ENCODE assay signal across 27 mouse cellular contexts in the genomic region with DNA sequence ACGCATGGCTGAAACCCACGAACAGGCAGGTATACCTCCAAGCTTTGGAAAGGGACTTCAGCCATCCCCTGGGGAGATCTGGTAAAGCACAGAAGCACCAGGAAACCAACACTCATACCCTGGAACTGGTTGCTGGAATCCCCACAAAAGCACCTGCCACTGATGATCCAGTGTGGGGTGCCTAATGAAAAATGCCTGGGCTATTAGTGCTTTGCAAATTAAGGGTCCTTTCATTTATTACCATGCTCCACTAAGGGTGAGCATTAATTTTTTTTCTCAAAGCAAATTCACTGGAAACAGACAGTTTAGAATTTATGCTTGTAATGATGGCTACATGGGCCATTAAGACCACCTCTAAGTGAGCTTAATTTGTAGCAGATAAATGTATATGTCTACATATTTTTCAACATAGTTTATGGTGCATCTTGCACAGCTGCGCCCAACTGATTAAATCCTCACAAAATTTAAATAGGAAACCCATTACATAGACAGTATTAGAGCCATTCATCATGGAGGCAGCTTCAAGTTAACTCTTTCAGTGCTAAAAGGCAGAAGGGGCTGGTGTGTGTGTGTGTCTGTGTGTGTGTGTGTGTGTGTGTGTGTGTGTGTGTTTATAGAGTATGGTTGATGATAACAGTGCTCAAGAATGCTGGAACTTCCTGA.
DNase-seq lines count a peak whose midpoint lies in the region; ATAC-seq and TF ChIP-seq lines count a peak whose summit lies in the region.
"Had no signal": no experiment of that assay in that cellular context is flagged by ENCODE, and none has a peak within 500 bp of the region (broad histone marks: within the 10 kb centered on the region; RNA-seq: fewer than 3 reads in every experiment).

No protein-coding gene starts in this region.

- ATAC-seq in hindbrain, embryonic 13.5 days (ENCODE audit: low FRiP score) = peak; percentile 86
- ATAC-seq in hindbrain, embryonic 16.5 days = peak; percentile 56; the same call in 1 of the 2 replicates
- ATAC-seq in neural tube, embryonic 15.5 days (ENCODE audit: low FRiP score) = peak; percentile 63
- ATAC-seq: forebrain, embryonic 15.5 days; Patski had no signal

- WGBS in hindbrain, embryonic 13.5 days = 60% methylated on average over 3 of the region's 3 CpGs
- 87% methylated on average over 3 of the region's 3 CpGs for WGBS in hindbrain, embryonic 10.5 days
- 66% methylated on average over 3 of the region's 3 CpGs for WGBS in hindbrain, embryonic 16.5 days
- WGBS in neural tube, embryonic 15.5 days = 35% methylated on average over 3 of the region's 3 CpGs

- H3K4me1 ChIP-seq in hindbrain, embryonic 13.5 days (replicated peaks) = peaks cover 12% of the 10 kb centered on the region
- H3K4me1 ChIP-seq in hindbrain, embryonic 10.5 days (replicated peaks) = peaks cover 16% of the 10 kb centered on the region; the same call in 1 of the 2 replicates
- H3K4me1 ChIP-seq in hindbrain, embryonic 16.5 days (ENCODE audit: control insufficient read depth, insufficient read depth, low read depth, low read length) = 0 out of 2 replicates have a peak, but pooled peaks cover 2% of the 10 kb centered on the region
- H3K4me1 ChIP-seq in neural tube, embryonic 15.5 days = peaks cover 11% of the 10 kb centered on the region; the same call in 1 of the 2 replicates
- H3K4me1 ChIP-seq: embryonic facial prominence, embryonic 13.5 days; forebrain, embryonic 12.5 days; forebrain, embryonic 15.5 days had no signal

- 0 out of 2 replicates have a peak, but pooled peaks cover 3% of the 10 kb centered on the region for H3K27me3 ChIP-seq in hindbrain, embryonic 13.5 days
- peaks cover 17% of the 10 kb centered on the region for H3K27me3 ChIP-seq in hindbrain, embryonic 10.5 days (ENCODE audit: insufficient read depth, poor library complexity, severe bottlenecking)
- no peaks in the 10 kb centered on the region for H3K27me3 ChIP-seq in hindbrain, embryonic 16.5 days (replicated peaks; ENCODE audit: control insufficient read depth, insufficient read depth, low read length)
- no peaks in the 10 kb centered on the region for H3K27me3 ChIP-seq in neural tube, embryonic 15.5 days (replicated peaks)
- H3K27me3 ChIP-seq: embryonic facial prominence, embryonic 13.5 days; forebrain, embryonic 12.5 days; forebrain, embryonic 15.5 days; heart, embryonic 15.5 days had no signal

- no peaks in the 10 kb centered on the region for H3K36me3 ChIP-seq in hindbrain, embryonic 13.5 days
- no peaks in the 10 kb centered on the region for H3K36me3 ChIP-seq in hindbrain, embryonic 10.5 days
- no peaks in the 10 kb centered on the region for H3K36me3 ChIP-seq in hindbrain, embryonic 16.5 days (ENCODE audit: control insufficient read depth, insufficient read depth, low read length)
- no peaks in the 10 kb centered on the region for H3K36me3 ChIP-seq in neural tube, embryonic 15.5 days
- H3K36me3 ChIP-seq: embryonic facial prominence, embryonic 10.5 days; embryonic facial prominence, embryonic 13.5 days; forebrain, embryonic 12.5 days; forebrain, embryonic 15.5 days; G1E; heart, embryonic 12.5 days; heart, embryonic 15.5 days had no signal

- no peak overlapping the region for H3K9ac ChIP-seq in hindbrain, embryonic 13.5 days
- H3K9ac ChIP-seq in hindbrain, embryonic 16.5 days (ENCODE audit: low read depth, low read length) = no peak overlapping the region
- H3K9ac ChIP-seq in neural tube, embryonic 15.5 days (replicated peaks) = no peak overlapping the region
- H3K9ac ChIP-seq: embryonic facial prominence, embryonic 13.5 days; forebrain, embryonic 12.5 days; forebrain, embryonic 15.5 days; heart, embryonic 12.5 days; heart, embryonic 15.5 days had no signal

- no peak for TF ChIP-seq POLR2A in brain, embryonic 14.5 days (IDR thresholded peaks at IDR 0.05; ENCODE audit: borderline replicate concordance, extremely low read depth, insufficient read depth, insufficient read length, poor library complexity, severe bottlenecking)

- H3K4me3 ChIP-seq in hindbrain, embryonic 13.5 days = no peak overlapping the region
- H3K4me3 ChIP-seq in hindbrain, embryonic 10.5 days = no peak overlapping the region
- no peak overlapping the region for H3K4me3 ChIP-seq in hindbrain, embryonic 16.5 days (ENCODE audit: low read length)
- H3K4me3 ChIP-seq in neural tube, embryonic 15.5 days (replicated peaks) = no peak overlapping the region
- H3K4me3 ChIP-seq: embryonic facial prominence, embryonic 10.5 days; embryonic facial prominence, embryonic 13.5 days; erythroblast, embryonic 14.5 days; forebrain, embryonic 12.5 days; forebrain, embryonic 15.5 days; heart, embryonic 12.5 days; heart, embryonic 15.5 days had no signal

- H3K27ac ChIP-seq in hindbrain, embryonic 13.5 days = peak overlapping the region; percentile 67
- H3K27ac ChIP-seq in hindbrain, embryonic 10.5 days = no peak overlapping the region
- H3K27ac ChIP-seq in hindbrain, embryonic 16.5 days (ENCODE audit: low read depth, low read length) = no peak overlapping the region
- no peak overlapping the region for H3K27ac ChIP-seq in neural tube, embryonic 15.5 days (replicated peaks)
- H3K27ac ChIP-seq: embryonic facial prominence, embryonic 10.5 days; embryonic facial prominence, embryonic 13.5 days; forebrain, embryonic 12.5 days; forebrain, embryonic 15.5 days; heart, embryonic 15.5 days had no signal

- H3K4me2 ChIP-seq in hindbrain, embryonic 13.5 days = no peak overlapping the region
- H3K4me2 ChIP-seq in hindbrain, embryonic 16.5 days (ENCODE audit: low read length) = no peak overlapping the region
- no peak overlapping the region for H3K4me2 ChIP-seq in neural tube, embryonic 15.5 days
- H3K4me2 ChIP-seq: embryonic facial prominence, embryonic 13.5 days; forebrain, embryonic 12.5 days; forebrain, embryonic 15.5 days; heart, embryonic 12.5 days; heart, embryonic 15.5 days had no signal

- no peaks in the 10 kb centered on the region for H3K9me3 ChIP-seq in hindbrain, embryonic 13.5 days
- no peaks in the 10 kb centered on the region for H3K9me3 ChIP-seq in hindbrain, embryonic 10.5 days
- no peaks in the 10 kb centered on the region for H3K9me3 ChIP-seq in hindbrain, embryonic 16.5 days (ENCODE audit: control insufficient read depth, low read length)
- no peaks in the 10 kb centered on the region for H3K9me3 ChIP-seq in neural tube, embryonic 15.5 days (replicated peaks)
- H3K9me3 ChIP-seq: embryonic facial prominence, embryonic 10.5 days; embryonic facial prominence, embryonic 13.5 days; forebrain, embryonic 12.5 days; forebrain, embryonic 15.5 days; heart, embryonic 12.5 days; heart, embryonic 15.5 days had no signal

- no peak for TF ChIP-seq CTCF in brain, embryonic 14.5 days (IDR thresholded peaks at IDR 0.05; ENCODE audit: borderline replicate concordance, extremely low read depth, insufficient read depth, insufficient read length)

- no peak for DNase-seq in hindbrain, embryonic 10.5 days (ENCODE audit: low spot score)
- DNase-seq in brain, embryonic 14.5 days (ENCODE audit: low read depth) = peak; percentile 4
- no peak for DNase-seq in right cerebral cortex, postnatal 36 days (ENCODE audit: low spot score in 2 of 2)
- no peak for DNase-seq in adrenal gland, adult 8-10 months
- DNase-seq: adrenal gland, postnatal 14 days; B cell, adult 2 months; cerebellum, adult 11-12 months; cerebellum, adult 8-10 months; cerebellum, postnatal 10 days; cerebellum, postnatal 36 days; embryo, embryonic 11 days; gastrocnemius, postnatal 25 days; heart, adult 18-20 months; heart, postnatal 10 days; heart, postnatal 36 days had no signal
